Mouse (Mus musculus): ENCODE results near the gene Hcn1.

- TF ChIP-seq GATA1 (IDR thresholded peaks at IDR 0.05; ENCODE audit: borderline replicate concordance, low read length) = no peak
- no peak for TF ChIP-seq FLI1 (IDR thresholded peaks at IDR 0.05; ENCODE audit: low read length)
These were observed 397.8 kb downstream of the Hcn1 start for GRCm38 (mm10) chr13:117999767-118000488.
